Mouse (Mus musculus) heart, postnatal 10 days (tissue): ENCODE results near the gene U2af1l4. TPM values are rescaled to one million over a fixed set of nuclear protein-coding genes. Genes with fewer than 3 reads are reported as not detected.

ENCODE experiments used
- DNase-seq, 2 experiments: peaks; one replicate each; pipeline ENCODE4 v3.0.0; 2021
- intact Hi-C: fragments of 180-260 bp; cut with DNase I; formaldehyde crosslinking; loops from one replicate; pipeline ENCODE4 v1.15.1; 2025
- total RNA-seq, 2 experiments: library from RNA; stranded (reverse); gene quantifications; 2 replicates each; pipeline ENCODE4 v1.2.3; 2021

Gene U2af1l4
- total RNA-seq, 2 experiments from 2014 or later, result 67.4 to 78.2 TPM

DNA sequence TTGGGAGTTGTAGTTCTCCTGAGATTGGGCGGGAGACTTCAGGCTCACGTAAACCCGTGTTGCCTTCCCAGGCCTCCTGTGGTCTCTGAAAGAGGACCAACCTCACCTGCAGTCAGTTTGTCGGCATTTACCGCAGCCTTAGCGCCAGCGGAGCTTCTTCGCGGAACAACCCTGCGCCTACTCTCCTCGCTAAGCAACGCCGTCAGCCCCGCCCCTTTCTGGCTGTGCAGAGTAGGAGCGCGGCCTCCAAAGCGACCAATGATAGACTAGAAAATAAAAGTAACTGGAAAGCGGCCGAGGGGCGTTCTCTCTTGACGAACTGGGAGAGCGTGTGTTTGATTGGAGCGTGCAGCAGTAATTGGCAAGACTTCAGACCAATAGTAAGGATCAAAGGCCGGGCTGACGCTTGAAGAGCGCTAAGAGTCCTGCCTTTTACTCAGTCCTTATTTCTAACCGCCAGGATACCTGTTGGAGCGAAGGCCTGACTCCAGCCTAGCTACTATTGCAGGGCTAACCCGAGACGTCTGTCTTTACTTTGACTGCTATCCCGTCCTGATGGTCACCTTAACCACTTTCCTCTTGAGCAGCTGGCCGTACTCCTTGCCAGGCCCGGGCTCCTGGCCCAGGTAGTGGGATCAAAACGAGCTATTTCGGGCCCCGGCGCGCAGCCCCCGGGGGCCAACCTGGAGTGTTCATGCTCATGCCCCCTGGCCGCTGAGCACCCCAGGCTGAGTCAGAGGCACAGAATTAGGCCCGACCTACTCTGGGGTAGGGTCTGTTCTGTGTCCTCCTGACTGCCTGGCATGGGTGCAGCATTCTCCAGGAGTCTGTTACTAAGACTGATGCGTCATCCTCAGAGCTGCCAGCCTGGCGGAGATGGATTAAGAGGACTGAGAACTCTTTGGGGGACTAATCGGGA lies 10.7 kb upstream of the U2af1l4 start, which contains the start of the genes Hspb6 and Proser3:
Hspb6 (plus strand) TSS at position 77 of the 919 bp plus-strand sequence.
Proser3 (minus strand) TSS at position 198 of the 919 bp plus-strand sequence.
- intact Hi-C loops, result loop anchor here (5.0 kb wide), 1 partner anchor 180 kb away; no protein-coding TSS in a partner anchor
- peak; percentile 99 for DNase-seq

DNA sequence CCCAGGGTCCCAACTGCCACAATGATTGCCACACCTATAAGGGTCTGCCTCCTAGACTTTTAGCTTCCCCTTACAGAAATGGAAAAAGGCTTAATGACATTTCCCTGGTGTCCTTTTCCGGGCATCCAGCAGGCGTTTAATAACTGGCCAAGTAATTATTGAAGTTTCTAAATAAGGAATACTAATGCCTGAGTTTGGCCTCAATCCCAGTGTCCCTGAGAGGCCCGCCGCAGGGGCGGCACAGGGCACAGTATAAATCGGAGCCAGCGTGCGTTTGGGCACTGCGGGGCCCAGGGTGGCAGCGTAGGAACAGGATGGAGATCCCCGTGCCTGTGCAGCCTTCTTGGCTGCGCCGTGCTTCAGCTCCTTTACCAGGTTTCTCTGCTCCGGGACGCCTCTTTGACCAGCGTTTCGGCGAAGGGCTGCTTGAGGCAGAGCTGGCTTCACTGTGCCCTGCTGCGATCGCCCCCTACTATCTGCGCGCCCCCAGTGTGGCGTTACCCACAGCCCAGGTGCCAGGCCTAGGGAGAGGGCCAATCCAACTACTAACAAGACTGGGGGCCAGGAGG lies 10.0 kb upstream of the U2af1l4 start:
- DNase-seq, result peak; percentile 88
- intact Hi-C loops, result loop anchor here (5.0 kb wide), 1 partner anchor 181 kb away; no protein-coding TSS in a partner anchor

DNA sequence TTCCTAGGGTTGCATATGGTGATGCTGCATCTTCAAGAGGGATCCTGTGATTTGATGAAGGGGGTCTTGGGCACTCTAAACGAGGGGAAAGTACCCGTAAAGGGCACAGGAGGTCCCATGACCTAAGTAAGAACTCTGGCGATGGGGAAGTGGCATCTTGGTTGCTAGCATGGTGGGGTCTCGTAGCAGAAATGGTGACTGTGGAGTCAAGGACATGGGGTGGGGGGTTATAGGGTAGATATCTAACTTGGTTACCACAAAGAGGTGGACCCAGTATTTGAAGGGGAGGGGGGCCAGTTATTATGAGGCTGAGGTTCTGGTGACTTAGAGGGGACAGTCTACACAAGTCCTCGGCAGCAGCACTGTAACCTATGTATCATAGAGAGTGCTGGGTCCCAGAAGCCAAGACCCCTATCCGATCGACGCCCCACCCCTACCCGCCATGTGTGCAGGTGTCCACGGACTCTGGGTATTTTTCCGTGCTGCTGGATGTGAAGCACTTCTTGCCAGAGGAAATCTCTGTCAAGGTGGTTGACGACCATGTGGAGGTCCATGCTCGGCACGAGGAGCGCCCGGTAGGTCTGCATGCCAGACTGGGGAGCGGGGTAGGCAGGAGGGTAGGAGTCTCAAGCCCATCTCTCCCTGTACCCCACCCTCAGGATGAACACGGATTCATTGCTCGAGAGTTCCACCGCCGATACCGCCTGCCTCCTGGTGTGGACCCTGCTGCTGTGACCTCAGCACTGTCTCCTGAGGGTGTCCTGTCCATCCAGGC lies 9.1 kb upstream of the U2af1l4 start:
- intact Hi-C loops, result loop anchor here (5.0 kb wide), 1 partner anchor 182 kb away; no protein-coding TSS in a partner anchor
- no peak for DNase-seq

DNA sequence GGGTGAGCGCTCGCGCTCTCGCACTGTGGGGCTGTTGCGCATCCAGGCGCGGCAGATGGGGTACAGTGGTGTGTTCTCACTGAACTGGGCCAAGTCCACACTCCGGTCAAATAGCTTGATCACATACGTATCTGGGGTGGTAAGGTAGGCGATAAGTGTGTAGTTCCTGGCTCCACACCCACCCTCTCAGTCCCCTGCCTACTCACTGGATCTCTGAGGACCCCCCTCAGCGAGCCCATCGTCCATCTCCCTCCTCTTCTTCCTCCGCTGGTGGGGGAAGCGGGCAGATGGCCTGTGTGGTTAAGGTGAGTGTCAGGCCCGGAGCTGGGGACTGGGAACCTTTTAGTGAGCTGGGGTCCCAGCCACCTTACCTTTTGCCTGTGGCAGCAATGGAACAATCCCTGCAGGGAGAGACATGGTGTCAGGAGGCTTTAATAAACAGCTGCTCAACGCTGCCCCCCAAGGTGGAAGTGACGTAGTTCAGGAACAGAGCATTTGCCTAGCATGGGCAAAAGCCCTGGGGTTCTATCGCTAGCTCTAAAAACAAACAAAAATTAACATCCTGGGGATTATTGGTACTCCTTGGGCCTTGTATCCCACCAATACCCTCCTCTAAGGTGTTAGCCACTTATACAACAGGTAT lies 6.1 kb upstream of the U2af1l4 start:
- intact Hi-C loops, result no loop called here
- DNase-seq, result no peak

DNA sequence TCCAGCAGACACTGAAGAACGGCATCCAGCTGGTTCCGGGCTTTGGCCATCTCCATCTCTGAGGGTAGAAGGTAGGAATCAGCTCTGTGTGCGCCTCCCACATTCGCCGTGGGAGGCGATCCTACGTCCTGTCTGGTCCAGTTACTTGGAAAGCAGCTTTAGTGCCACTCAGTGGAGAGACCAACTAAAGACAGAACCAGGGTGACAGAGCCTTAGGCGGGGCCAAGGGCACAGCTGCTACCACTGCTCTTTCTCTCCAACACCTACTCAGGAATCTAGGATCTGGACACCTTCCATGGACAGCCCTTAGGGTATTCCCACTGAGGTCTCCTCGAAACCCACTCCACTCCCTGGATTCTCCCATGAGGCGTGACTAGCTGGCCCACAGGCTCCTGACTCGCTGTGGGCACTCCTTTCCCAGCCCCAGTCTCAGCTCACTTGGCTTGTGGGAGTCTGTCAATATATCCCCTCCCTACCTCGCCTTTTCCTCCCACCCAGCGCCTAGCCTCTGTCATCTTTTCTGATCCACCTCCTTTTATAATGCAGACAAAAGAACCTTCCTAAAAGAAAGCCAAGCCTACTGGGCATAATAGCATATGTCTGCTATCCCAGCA lies 5.1 kb upstream of the U2af1l4 start:
- DNase-seq, result peak in 1 of 2 experiments; percentile 41
- intact Hi-C loops, result no loop called here

DNA sequence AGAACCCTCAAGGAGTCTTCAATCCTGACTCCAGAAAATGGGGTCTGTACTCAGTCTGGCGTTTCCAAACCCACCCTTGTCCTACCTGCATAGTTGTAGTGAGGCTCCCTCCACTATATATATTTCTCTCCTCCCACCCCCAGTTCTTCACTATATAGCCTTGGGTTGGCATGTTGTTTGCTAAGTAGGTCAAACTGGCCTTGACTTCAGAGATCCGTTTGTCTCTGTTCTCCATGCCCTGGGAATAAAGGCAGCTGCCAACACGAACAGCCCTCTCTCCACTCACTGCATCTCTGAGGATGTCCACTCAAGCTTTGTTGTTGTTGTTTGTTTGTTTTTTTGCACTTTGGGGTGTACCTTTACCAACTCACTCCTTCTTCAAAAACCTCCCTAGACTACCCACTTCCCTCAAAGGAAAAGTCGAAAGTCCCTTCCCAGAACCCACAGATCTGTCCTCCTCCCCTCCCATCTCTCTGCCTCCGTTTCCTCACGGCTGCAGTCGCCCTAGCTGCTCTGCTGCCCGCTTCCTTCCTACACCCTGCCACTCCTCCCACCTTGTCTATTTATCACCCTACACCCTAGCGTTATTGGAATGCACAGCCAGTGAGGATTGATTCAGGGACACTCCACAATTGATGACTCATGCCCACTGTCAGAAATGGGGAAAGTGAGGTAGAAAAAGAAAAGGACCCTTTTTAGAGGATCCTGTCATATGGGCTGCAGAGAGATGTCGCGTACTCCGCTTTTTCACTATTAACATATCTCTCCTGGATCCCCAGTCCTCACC lies 4.3 kb upstream of the U2af1l4 start:
- intact Hi-C loops, result no loop called here
- DNase-seq, result no peak

DNA sequence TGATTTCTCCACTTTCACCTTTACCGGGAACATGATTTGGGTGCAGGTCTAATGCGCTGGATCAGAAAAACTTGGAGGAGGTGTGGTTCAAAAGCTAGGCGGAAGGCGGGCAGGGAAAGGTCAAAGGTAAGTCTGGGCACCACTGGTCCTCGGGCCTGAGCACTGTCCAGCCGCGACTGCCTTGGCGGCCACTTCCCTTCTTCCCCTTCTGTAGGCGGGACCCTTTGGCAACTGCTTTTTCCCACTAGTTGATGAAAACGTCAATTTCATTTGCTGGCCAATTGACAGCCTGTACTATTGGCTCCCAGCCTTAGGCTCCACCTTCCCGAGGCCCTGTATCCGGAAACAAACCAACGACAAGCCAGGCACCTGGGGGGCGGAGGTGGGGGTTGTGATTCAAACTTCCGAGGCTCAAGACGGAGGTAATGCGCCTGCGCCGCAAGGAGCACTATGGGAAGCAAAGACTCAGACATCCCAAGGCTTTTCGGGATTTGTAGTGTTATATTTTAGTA lies 3.6 kb upstream of the U2af1l4 start, which contains the start of gene Lin37:
Lin37 (minus strand) TSS at position 396 of the 512 bp plus-strand sequence.
- intact Hi-C loops, result no loop called here
- DNase-seq, result peak; percentile 98

DNA sequence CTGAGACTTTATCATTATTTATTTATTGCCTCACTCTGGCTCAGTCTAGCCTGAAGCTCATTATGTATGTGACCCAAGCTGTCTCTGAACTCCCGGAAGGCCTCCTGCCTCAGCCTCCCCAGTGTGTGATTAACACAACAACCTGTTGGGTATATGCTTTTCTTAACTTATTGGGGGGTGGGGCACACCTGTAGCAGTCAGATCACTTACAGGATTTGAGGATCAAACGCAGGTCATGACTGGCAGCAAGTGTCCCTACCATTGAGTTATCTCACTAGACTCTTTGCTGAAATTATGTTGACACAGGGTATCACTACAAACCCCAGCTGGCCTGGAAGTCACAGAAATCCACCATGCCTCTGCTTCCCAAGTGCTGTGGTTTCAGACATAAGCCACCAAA lies 2.8 kb upstream of the U2af1l4 start:
- DNase-seq, result no peak
- intact Hi-C loops, result no loop called here

DNA sequence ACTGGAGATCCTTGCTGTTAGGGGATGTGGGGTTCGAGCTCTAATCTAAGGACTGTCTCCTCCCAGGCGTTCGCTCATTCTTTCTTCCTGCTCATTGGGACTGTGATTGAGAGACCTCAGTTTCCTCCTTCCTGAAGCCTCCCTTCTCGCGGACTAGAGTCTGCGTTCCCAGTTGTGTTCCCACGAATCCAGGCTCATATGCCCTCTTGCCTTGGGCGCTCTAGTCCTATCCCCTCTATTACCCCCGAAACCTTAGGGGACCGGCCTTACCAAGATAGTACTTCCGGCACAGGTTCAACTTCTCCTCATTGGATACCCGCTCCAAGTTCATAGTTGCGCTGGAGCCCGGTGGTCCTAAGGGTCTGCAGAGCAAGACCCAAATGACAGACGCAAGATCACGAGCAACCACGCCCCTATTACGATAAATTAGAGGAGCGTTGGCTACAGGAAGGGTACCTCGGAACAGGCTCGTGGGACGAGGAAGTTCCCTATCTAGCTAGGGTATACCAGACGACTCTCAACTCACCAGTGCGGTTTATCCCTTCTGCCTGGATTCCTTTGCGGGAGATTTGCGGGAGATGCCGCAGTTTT lies 480 bp upstream of the U2af1l4 start:
- intact Hi-C loops, result no loop called here
- DNase-seq, result no peak

DNA sequence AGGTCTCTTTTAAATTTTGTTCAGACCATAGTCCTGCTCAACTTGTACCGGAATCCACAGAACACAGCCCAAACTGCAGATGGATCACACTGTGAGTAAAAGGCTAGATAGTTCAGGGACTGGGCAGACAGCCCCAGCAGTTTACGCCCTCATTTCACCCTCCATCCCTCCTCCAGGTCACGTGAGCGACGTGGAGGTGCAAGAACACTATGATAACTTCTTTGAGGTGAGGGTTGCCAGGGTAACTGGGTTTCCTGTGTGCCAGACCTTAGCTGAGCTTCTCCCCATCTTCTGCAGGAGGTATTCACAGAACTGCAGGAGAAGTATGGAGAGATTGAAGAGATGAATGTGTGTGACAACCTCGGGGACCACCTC lies 792 bp downstream of the U2af1l4 start:
- intact Hi-C loops, result no loop called here
- DNase-seq, result no peak

DNA sequence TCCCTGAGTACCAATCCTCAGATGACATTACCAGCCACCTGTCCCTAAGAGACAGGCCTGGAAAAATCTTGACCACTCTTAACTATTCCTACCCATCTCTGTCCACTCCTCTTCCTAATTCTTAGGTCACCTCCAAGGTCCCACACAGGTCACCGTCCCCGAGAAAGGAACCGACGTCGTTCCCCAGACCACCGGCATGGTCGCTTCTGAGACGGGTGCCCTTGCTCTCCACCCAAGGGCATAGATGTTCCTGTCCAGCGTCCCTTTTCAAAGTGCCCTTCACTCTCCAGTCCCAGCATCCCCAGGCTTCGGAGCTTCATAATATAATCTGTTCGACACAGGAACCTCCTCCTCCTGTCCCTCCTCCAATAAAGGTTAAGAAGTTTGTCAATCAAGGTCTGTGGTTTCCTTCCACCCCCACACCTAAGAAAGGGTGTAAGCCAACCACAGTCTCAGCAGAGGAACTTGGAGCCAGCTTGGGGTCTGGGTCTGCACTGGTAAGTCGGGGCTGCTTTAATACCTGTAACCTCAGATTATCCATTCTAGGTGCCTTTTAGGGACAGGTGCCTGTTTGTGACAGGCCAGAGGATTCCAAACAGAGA lies 2.0 kb downstream of the U2af1l4 start, which contains the start of gene Igflr1:
Igflr1 (plus strand) TSS at position 458 of the 602 bp plus-strand sequence.
- intact Hi-C loops, result loop anchor here (1.0 kb wide), 1 partner anchor 22 kb away; no protein-coding TSS in a partner anchor
- DNase-seq, result no peak

DNA sequence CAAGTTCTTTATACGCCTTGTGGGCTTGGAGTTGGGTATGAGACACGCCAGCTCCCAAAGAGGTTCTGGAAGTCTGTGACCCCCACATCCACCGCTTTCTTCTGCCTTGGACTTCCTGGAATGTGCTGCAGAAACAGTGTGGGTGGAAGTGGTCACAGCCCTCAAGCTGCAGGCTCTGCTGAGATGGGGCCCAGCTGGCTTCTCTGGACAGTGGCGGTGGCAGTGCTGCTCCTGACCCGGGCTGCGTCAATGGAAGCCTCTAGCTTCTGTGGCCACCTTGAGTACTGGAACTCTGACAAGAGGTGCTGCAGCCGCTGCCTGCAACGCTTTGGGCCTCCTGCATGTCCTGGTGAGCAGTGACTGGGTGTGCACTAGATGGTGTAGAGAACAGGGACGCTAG lies 2.9 kb downstream of the U2af1l4 start:
- no peak for DNase-seq
- intact Hi-C loops, result no loop called here

DNA sequence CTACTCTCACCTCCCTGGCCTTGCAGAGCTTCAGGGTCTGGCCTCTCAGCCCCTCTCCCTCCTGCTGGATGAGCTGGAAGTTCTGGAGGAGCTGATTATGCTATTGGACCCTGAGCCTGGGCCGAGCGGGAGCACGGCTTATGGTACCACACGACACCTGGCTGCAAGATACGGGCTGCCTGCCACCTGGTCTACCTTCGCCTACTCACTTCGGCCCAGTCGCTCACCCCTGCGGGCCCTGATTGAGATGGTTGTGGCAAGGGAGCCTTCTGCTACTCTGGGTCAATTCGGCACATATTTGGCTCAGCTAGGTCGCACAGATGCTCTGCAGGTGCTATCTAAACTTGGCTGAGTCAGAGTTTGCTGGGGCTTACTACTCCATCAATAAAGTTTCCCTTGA lies 4.5 kb downstream of the U2af1l4 start:
- no peak for DNase-seq
- intact Hi-C loops, result no loop called here

DNA sequence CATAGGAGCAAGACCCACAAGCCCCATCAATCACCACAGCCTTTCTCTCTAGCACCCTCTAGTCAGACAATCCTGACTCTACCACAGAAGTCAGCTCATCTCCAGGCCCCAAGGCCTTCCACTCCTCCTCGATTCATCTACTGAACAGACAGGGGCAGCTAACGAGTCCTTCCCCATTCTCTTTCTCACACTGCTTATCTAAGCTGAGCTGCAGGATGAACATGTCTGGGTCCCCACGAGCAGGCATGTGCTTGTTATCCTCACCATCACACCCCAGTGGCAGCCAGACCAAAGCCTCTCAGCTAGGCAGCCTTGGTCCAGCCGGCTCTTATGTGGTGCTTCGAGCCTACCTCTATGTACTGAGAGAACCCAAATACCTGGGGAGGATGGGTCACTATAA lies 9.3 kb downstream of the U2af1l4 start:
- DNase-seq, result no peak
- intact Hi-C loops, result no loop called here

DNA sequence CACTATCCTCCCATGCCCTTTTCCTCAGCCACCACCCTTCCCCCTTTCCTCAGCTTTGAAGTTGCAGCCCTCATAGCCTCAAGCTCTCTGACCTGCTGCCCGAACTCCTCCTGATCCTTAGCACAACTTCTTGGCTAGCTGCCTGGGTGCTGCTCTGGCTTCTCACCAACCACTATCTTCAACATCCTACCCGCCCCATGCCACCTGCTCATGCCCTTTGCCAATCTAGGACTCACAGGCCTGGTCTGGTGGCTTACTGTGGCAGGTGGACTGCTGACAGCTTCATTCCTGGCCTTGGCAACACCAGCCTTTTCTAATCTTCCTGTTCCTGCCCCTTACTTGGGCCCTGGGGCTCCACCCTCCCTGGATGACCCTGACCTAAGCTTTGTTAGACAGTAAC lies 9.9 kb downstream of the U2af1l4 start:
- intact Hi-C loops, result no loop called here
- peak; percentile 84 to 87 for DNase-seq

DNA sequence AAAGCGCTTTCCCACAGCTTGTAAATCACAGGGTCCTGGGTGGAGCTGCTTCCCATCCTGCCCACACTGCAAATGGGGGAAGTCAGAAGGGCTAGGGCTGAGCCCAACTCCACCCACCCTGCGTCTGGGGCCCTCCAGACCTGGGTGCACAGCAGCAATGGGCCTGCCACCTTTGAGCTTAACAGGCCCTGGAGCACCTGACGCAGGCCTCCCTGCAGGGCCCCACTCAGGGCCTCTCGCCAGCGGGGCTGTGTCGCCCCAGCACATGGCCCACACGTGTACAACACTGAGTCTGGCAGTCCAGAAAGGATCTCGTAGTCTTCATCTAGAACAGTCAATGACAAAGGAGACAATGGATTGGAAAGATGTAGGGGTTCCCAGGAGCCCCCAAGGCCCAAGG lies 16.8 kb downstream of the U2af1l4 start:
- intact Hi-C loops, result no loop called here
- DNase-seq, result no peak

DNA sequence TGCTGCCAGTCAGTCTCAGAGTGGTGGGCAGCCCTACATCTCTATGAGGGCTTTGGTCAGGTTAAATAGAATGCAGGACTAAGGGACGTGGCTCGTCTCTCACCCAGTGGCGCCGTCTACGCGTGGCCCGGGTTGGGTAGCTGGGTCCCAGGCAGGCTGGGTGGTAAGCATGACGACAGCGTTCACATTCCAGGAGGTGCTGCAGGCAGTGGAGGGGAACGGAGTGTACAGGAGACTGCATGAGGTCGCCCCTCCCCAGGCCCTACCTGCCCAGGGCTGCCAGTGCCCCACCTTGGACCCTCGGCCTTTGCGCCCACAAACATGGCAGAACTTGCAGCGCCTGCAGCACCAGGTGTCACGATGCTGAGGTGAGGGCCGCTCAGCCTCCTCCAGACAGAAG lies 18.4 kb downstream of the U2af1l4 start:
- intact Hi-C loops, result no loop called here

DNA sequence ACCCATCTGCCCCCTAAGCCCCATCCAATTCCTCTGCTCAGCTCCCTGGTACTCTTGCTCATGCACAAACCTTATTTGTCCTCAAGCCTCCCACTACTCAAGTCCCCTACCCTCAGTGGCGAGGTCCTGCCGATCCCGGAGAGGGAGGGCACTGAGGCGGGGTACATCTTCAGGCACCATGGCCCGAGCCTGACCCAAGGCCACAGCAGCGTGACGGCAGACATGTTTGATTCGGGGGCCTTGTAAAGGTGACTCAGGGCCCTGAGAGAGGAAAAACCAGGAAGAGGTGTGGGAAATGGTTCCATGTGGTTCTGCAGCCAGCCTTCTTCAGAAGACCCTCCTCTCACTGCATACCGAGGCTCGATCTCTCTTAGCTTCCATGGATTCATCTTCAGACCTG lies 21.2 kb downstream of the U2af1l4 start:
- intact Hi-C loops, result no loop called here
- DNase-seq, result no peak

More for the DNA sequence above, 18.4 kb downstream of the U2af1l4 start:
- no peak for DNase-seq
